Mouse (Mus musculus) spleen, adult 2 months (tissue): ENCODE data around the gene Dao. TPM values are rescaled to one million over a fixed set of nuclear protein-coding genes. Genes with fewer than 3 reads are reported as not detected.

Source experiments
- DNase-seq, 2 experiments: peaks; one replicate each; pipeline versions ENCODE4 v3.0.0 to v3.0.0-alpha.2; 2012 to 2021; ENCODE audit warnings: low spot score in 2 of 2, low read depth in 1 of 2
- H3K27ac ChIP-seq: fragments of 200-500 bp; 2 replicates; pipeline ENCODE4 v1.5.1; 2012; ENCODE audit warnings: low read length, inconsistent platforms; ENCODE audit not compliant: insufficient read depth
- H3K27me3 ChIP-seq: fragments of 200-500 bp; 2 replicates; pipeline ENCODE4 v1.6.1; 2012; ENCODE audit warnings: mild to moderate bottlenecking, moderate library complexity, low read length, inconsistent platforms; ENCODE audit not compliant: control insufficient read depth, insufficient read depth
- H3K36me3 ChIP-seq: fragments of 200-500 bp; 2 replicates; pipeline ENCODE4 v1.6.1; 2012; ENCODE audit warnings: mild to moderate bottlenecking, low read length, inconsistent platforms; ENCODE audit not compliant: control insufficient read depth, insufficient read depth
- H3K4me1 ChIP-seq: fragments of 200-500 bp; 2 replicates; pipeline ENCODE4 v1.6.1; 2011; ENCODE audit warnings: inconsistent platforms; ENCODE audit not compliant: control insufficient read depth, insufficient read depth, insufficient read length
- H3K4me3 ChIP-seq: fragments of 200-500 bp; 2 replicates; pipeline ENCODE4 v1.5.1; 2011; ENCODE audit warnings: mild to moderate bottlenecking, inconsistent platforms; ENCODE audit not compliant: insufficient read depth, insufficient read length; ENCODE audit errors: extremely low read depth
- CTCF ChIP-seq: fragments of 200-500 bp; IDR thresholded peaks from 2 replicates; pipeline ENCODE4 v1.5.1; 2011; ENCODE audit warnings: mild to moderate bottlenecking, inconsistent platforms; ENCODE audit not compliant: insufficient read depth, insufficient read length, insufficient replicate concordance; ENCODE audit errors: extremely low read depth
- POLR2A ChIP-seq: fragments of 200-500 bp; IDR thresholded peaks from 2 replicates; pipeline ENCODE4 v1.6.1; 2011; ENCODE audit warnings: low read depth, low read length, inconsistent platforms
- WGBS: fragments of 180-500 bp; shearing (Covaris S2); methylation state at CpG from one replicate; pipeline ENCODE4 v1.1.7; 2018; 5-methylcytosine and 5-hydroxymethylcytosine counted together
- polyA plus RNA-seq: library from polyadenylated mRNA; depleted of rRNA; stranded (reverse); fragments of >200 nt; gene quantifications from 2 replicates; pipeline ENCODE4 v1.2.3, GENCODE M21; 2012

Dao gene
- polyA plus RNA-seq, 1 experiment: 0.26 TPM

DNA sequence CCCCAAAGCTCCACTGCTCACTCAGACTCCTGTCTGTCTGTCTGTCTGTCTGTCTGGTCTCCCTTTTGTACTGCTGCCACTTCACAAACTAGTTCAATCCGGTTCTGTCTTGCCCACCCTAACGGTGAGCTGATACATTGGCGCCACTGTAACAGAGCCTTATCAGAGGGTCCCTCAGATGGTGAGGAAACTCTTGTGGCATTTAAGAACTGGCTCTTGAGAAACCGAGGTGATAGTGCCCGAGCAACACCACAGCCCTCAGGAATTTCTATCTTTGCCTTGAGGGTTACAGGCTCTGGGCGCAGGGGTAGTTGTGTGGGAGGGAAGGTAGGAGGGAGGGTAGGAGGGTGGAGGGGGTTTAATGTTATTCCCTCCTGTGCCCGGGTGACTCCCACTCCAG lies 41.7 kb upstream of the Dao start:
- DNase-seq: no peak
- Histone ChIP-seq H3K4me1 (no peaks in the 10 kb centered on the region), H3K27ac (no peak overlapping the region), H3K27me3 (no peaks in the 10 kb centered on the region), H3K4me3 (no peak overlapping the region), H3K36me3 (peaks cover 20% of the 10 kb centered on the region)
- TF ChIP-seq POLR2A (no peak), CTCF (no peak)
- WGBS: 73% methylated on average over 7 of the region's 7 CpGs

DNA sequence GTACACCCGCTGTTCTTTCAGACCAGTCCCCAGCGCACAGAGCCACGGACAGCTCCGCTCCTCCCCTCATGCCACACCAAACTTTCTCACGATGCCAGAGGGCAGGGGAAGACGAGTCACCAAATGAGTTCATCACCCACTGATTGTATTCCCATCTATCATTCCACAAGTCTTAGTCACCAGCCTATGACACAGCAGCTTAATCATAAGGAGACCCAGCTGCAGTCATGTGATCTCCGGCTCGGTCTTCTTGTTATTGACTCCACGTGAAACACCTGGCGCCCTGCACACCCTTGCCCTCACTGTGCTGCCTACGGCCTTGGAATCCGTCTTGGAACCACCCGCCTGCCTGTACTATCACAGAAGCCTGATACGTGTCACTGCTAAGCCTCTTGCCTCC lies 38.5 kb upstream of the Dao start:
- no peak overlapping the region for H3K27ac ChIP-seq
- H3K36me3 ChIP-seq: peaks cover 14% of the 10 kb centered on the region
- H3K4me1 ChIP-seq: no peaks in the 10 kb centered on the region
- DNase-seq: no peak
- TF ChIP-seq POLR2A: no peak
- no peak for TF ChIP-seq CTCF
- no peak overlapping the region for H3K4me3 ChIP-seq
- H3K27me3 ChIP-seq: no peaks in the 10 kb centered on the region
- 94% methylated on average over 14 of the region's 14 CpGs for WGBS

DNA sequence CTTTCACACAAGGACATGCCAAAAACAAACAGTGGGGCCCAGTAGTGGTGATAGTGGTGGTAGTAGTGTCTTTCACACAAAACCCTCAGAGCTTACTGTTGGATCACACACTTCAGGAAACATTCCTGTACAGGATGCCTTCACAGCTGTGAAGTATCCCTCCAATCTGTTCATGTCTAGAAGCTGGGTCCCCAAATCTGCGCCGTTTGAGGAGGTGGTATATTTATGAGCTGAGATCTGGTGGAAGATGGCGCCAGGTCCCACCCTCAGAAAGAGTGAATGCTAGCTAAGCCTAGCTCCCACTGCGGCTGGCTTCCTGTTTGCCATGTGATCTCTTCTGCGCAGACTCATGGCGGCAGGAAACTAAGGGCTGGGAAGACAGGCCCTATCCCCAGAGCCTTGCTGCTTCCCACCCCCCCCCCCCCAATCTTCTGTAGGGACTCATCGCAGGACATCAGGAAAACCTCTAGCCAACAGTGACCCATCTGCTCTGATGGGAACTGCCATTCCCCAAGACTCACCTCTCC lies 37.8 kb upstream of the Dao start:
- no peaks in the 10 kb centered on the region for H3K27me3 ChIP-seq
- WGBS: 94% methylated on average over 7 of the region's 7 CpGs
- TF ChIP-seq CTCF (no peak), POLR2A (no peak)
- H3K4me1 ChIP-seq: no peaks in the 10 kb centered on the region
- H3K36me3 ChIP-seq: peaks cover 14% of the 10 kb centered on the region
- no peak overlapping the region for H3K27ac ChIP-seq
- no peak for DNase-seq
- H3K4me3 ChIP-seq: no peak overlapping the region

DNA sequence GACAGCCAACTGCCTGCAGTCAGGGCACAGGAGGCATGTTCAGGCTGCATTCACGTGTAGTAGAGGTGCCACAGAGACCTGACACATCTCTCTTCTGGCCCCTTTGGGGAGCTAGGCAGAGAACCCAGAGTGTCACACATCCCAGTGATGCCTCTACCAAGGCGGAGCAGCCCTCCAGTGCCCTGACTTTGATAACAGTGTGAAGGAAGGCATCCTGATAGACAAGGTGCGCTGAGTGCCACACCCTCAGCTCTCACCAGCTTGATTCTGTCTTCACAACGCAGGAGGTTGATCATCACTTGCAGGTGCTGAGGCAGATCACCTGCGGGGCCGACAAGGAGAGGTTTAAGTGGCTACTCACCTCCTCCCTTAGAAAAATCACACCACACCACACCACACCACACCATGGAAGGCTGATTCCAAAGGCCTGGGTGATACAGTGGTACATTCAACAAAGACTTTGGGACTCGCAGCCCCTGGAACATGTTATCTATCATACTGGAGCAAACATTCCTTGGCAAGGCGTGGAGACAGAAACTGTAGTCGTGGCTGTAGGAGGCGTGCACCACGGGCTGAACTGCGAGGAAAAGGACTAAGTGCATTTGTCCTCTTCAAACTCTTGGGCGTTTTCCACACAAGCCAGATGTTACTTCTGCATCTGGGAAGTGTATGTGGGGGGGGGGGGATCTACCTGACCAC lies 36.9 kb upstream of the Dao start:
- peaks cover 13% of the 10 kb centered on the region for H3K36me3 ChIP-seq
- TF ChIP-seq POLR2A: no peak
- TF ChIP-seq CTCF: no peak
- H3K4me3 ChIP-seq: no peak overlapping the region
- no peaks in the 10 kb centered on the region for H3K4me1 ChIP-seq
- no peaks in the 10 kb centered on the region for H3K27me3 ChIP-seq
- no peak for DNase-seq
- 89% methylated on average over 13 of the region's 13 CpGs for WGBS
- no peak overlapping the region for H3K27ac ChIP-seq

DNA sequence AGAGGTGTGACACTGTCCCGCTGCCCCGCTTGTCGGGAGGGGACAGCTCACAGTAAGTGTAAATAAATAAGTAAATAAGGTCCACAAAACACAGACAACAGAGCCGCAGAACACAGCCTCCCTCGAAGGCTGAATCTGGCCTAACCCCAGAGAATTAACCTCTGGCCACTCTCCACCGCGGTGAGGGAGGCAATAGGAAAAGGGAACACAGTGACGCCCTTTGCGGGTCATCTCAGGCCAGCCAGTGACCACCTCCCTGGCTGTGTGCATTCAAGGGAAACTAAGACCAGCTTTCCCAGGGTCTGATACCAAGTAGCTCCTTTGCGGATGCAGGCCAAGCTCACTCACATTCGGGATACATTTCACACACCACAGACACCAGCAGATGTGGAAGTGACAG lies 35.1 kb upstream of the Dao start:
- Histone ChIP-seq H3K27ac (no peak overlapping the region), H3K27me3 (no peaks in the 10 kb centered on the region), H3K4me1 (no peaks in the 10 kb centered on the region), H3K4me3 (no peak overlapping the region), H3K36me3 (peaks cover 13% of the 10 kb centered on the region)
- WGBS: 90% methylated on average over 11 of the region's 11 CpGs
- TF ChIP-seq POLR2A (no peak), CTCF (no peak)
- no peak for DNase-seq

DNA sequence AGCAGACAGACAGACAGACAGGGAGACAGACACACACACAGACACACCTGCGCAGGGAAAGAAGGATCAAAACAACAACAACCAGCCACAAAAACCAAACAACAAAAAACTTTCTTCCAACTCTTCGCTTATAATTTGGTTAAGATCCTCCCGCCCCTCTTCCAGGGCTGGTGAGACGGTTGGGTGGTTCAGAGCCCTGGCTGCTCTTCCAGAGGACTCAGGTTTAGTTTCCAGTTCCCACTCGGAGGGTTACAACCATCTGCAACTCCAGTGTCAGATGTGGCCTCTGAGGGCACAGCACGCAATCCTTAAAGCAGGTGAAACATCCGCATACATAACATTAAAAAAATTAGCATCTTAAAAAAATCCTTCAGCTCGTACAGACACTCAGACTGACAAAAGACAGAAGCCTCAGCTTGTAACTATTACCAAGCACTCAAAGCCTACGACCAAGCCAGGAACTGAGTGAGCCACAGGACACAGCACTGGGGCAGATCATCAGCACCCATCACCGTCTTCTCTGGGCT lies 32.0 kb upstream of the Dao start:
- no peak for TF ChIP-seq CTCF
- TF ChIP-seq POLR2A: no peak
- peaks cover 8% of the 10 kb centered on the region for H3K36me3 ChIP-seq
- no peak overlapping the region for H3K4me3 ChIP-seq
- no peaks in the 10 kb centered on the region for H3K27me3 ChIP-seq
- no peaks in the 10 kb centered on the region; the same call in 1 of the 2 replicates for H3K4me1 ChIP-seq
- DNase-seq: no peak
- 92% methylated on average over 10 of the region's 10 CpGs for WGBS
- H3K27ac ChIP-seq: no peak overlapping the region

DNA sequence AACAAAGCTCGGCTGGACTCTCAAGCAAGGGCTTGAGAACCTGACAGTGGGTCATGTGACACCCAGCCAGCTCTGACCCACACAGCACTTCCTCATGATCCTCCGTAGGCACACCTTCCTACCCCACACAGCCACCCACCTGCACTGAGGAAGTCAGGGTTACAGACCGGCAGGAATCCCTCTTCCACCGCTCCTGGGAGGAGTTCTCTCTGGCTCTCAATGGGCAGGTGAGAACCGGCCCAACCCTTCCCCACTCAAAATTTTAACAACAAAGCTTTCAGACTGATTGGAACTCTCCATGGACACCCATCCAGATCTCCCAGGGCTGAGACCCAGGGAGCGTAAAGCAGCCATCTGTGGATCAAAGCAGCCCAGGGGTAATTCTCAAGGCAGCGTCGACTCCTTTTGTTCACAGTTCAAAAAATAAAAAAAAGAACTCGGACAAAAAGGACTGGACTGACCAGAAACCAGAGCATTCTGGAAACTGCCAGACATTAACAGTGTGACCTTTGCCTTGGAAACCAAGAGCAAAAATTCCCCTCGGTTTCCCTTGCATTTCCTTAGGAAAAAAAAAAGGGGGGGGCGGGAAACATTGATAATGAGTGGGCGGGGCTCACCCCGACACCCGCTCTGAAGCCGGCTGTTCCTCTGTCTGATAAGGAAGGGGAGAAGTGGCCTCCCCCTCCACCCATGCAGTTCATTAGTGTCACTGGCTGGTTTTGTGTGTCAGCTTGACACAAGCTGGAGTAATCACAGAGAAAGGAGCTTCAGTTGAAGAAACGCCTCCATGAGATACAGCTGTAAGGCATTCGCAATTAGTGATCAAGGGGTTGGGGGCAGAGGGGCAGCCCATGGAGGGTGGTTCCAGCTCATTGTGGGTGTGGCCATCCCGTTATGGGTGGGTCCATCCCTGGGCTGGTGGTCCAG lies 30.7 kb upstream of the Dao start:
- WGBS: 68% methylated on average over 18 of the region's 18 CpGs
- Histone ChIP-seq H3K27ac (peak overlapping the region; percentile 29; the same call in 1 of the 2 replicates), H3K27me3 (no peaks in the 10 kb centered on the region), H3K4me3 (no peak overlapping the region), H3K36me3 (peaks cover 11% of the 10 kb centered on the region), H3K4me1 (no peaks in the 10 kb centered on the region; the same call in 1 of the 2 replicates)
- TF ChIP-seq CTCF (no peak), POLR2A (no peak)
- DNase-seq: no peak
